Mouse (Mus musculus) ES-Bruce4 (cell line): Measurements from ENCODE around the gene Nat8f5. TPM values are rescaled to one million over a fixed set of nuclear protein-coding genes. Genes with fewer than 3 reads are reported as not detected.
"Not testable (repeated sequence)": the region's sequence is repeated elsewhere in the genome, so short reads cannot be mapped to it uniquely, and the experiment has no call there.

Experiments used
- H3K27ac ChIP-seq: 2 replicates; pipeline ENCODE4 v1.5.1; 2012; ENCODE audit warnings: low read length, inconsistent platforms; ENCODE audit not compliant: insufficient read depth
- H3K27me3 ChIP-seq: 2 replicates; pipeline ENCODE4 v1.6.1; 2012; ENCODE audit warnings: mild to moderate bottlenecking, low read length, inconsistent platforms; ENCODE audit not compliant: control insufficient read depth, poor library complexity, insufficient read depth, severe bottlenecking
- H3K36me3 ChIP-seq: 2 replicates; pipeline ENCODE4 v1.6.1; 2012; ENCODE audit warnings: inconsistent platforms, mild to moderate bottlenecking, low read length, moderate library complexity; ENCODE audit not compliant: control insufficient read depth, poor library complexity, insufficient read depth, severe bottlenecking
- H3K4me1 ChIP-seq: one replicate; pipeline ENCODE4 v1.8.1; 2011; ENCODE audit warnings: low read length; ENCODE audit not compliant: control insufficient read depth, insufficient read depth
- H3K4me3 ChIP-seq: 2 replicates; pipeline ENCODE4 v1.5.1; 2011; ENCODE audit warnings: low read depth, mild to moderate bottlenecking, low read length
- H3K9ac ChIP-seq: 2 replicates; pipeline ENCODE4 v1.6.1; 2012; ENCODE audit warnings: low read depth, mild to moderate bottlenecking, inconsistent platforms; ENCODE audit not compliant: poor library complexity, severe bottlenecking
- H3K9me3 ChIP-seq: replicated peaks from 2 replicates; pipeline ENCODE4 v1.6.1; 2012; ENCODE audit warnings: mild to moderate bottlenecking, low read length, inconsistent platforms; ENCODE audit not compliant: control insufficient read depth, poor library complexity, insufficient read depth, severe bottlenecking
- CTCF ChIP-seq: IDR thresholded peaks from one replicate; pipeline ENCODE4 v1.8.1; 2011; ENCODE audit warnings: low read depth, low read length
- EP300 ChIP-seq: IDR thresholded peaks from 2 replicates; pipeline ENCODE4 v1.6.1; 2011; ENCODE audit warnings: low read depth, low read length; ENCODE audit not compliant: insufficient read depth
- POLR2A ChIP-seq: IDR thresholded peaks from one replicate; pipeline ENCODE4 v1.8.1; 2011; ENCODE audit warnings: low read length; ENCODE audit not compliant: insufficient read depth
- polyA plus RNA-seq: library from polyadenylated mRNA; stranded (reverse); fragments of >200 nt; gene quantifications from 2 replicates; pipeline ENCODE4 v1.2.4, GENCODE M21; 2011; ENCODE audit warnings: low read depth; ENCODE audit not compliant: missing spikeins, insufficient read depth, insufficient read length

Nat8f5 gene
- polyA plus RNA-seq, 1 experiment, result not detected

DNA sequence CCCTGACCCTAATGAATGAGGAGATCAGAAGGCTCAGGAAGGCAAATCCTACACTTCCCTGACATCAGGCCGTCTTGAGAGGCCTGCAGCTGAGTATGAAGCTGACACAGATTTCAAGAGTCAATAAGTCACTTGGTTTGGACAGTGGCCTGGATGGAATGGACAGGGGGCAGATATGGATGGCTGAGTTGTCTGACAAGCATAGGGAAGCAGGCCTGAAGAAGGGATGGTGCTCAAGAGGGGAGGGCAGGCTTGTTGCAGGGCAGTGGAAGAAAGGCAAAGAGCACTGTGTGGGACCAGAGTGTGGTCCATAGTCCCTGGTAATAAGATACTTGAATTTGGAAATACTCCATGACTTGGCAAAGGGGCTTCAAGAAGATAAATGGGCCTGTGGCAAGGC lies 8.7 kb upstream of the Nat8f5 start:
- H3K4me1 ChIP-seq, result no peaks in the 10 kb centered on the region

DNA sequence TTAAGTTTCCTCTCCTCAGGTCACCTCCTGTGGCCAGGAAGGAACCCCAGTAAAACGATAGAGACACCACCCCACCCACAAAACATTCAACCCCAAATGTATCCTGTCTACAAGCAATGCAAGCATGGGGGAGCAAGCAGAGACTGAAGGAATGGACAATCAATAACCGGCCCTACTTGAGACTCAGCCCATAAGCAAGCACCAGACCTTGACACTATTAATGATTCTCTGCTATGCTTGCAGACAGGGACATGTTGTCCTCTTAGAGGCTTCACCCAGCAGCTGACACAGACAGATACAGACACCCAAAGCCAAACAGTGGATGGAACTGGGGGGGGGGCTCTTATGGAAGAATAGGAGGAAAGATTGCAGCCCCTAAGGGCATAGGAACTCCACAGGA lies 5.1 kb upstream of the Nat8f5 start:
- Histone ChIP-seq H3K27me3 (no peaks in the 10 kb centered on the region), H3K9me3 (no peaks in the 10 kb centered on the region), H3K36me3 (no peaks in the 10 kb centered on the region), H3K4me1 (no peaks in the 10 kb centered on the region), H3K9ac (no peak overlapping the region), H3K4me3 (no peak overlapping the region), H3K27ac (no peak overlapping the region)
- TF ChIP-seq EP300, result no peak
- no peak for TF ChIP-seq CTCF
- no peak for TF ChIP-seq POLR2A

More for the DNA sequence above, 8.7 kb upstream of the Nat8f5 start:
- no peaks in the 10 kb centered on the region for H3K36me3 ChIP-seq
- H3K4me3 ChIP-seq, result no peak overlapping the region
- H3K27ac ChIP-seq, result no peak overlapping the region
- TF ChIP-seq EP300 (no peak), POLR2A (no peak), CTCF (no peak)
- no peak overlapping the region for H3K9ac ChIP-seq
- H3K27me3 ChIP-seq, result no peaks in the 10 kb centered on the region
- H3K9me3 ChIP-seq, result no peaks in the 10 kb centered on the region

DNA sequence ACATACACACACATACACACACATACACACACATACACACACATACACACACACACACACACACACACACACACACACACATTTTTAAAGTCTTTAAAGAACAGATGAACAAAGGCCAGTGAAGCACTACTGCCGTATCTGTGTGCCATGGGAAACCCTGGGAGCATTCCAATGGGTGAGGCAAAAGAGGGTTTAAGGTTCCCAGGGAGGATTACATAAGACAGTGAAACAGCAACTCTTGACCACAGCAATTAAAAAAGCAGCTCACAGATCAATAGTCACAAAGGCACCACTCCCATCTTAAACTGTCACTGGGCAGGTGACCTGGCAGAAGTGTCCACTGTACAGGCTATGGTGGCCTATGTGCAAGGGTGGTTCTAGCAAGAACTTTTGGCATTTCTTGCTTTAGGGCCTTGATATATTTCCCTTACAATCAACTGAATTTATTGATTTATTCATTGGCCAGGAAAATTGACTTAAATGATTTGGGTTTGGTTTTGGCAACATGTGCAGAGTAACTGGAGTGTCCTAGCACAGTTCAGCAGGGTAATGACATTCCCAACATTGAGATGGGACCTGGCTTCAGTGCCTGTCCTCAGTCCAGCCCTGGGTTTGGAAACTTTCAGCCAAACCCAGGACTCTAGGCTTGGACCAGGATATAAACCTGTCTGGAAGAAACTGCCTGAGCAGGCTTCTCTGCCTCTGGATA lies 2.8 kb upstream of the Nat8f5 start:
- Histone ChIP-seq H3K27ac (no peak overlapping the region), H3K4me1 (no peaks in the 10 kb centered on the region), H3K4me3 (no peak overlapping the region), H3K36me3 (no peaks in the 10 kb centered on the region), H3K9me3 (peaks cover 7% of the 10 kb centered on the region; the same call in 1 of the 2 replicates), H3K27me3 (no peaks in the 10 kb centered on the region), H3K9ac (no peak overlapping the region)
- TF ChIP-seq POLR2A (no peak), EP300 (no peak)

DNA sequence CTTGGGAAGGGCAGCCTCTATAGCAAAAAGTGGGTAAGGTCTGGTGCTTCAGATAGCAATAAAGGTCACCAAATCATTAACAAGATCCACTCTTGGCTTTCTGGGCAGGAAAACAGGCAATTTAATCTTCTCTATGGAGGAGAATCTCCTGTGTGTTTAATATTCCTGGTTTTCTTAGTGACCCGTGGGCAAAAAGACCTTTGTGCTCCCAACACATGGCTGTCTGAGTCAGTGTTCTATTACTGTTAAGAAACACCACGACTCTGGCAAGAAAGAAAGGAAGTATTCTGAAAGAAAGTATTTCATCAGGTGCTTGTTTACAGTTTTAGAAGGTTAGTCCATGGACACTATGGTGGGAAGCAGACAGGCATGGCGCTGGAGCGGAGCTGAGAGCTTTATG lies 1.5 kb upstream of the Nat8f5 start:
- H3K9me3 ChIP-seq, result peaks cover 12% of the 10 kb centered on the region; the same call in 1 of the 2 replicates
- no peaks in the 10 kb centered on the region for H3K36me3 ChIP-seq
- no peaks in the 10 kb centered on the region for H3K4me1 ChIP-seq
- no peak overlapping the region for H3K4me3 ChIP-seq
- H3K9ac ChIP-seq, result no peak overlapping the region
- H3K27me3 ChIP-seq, result no peaks in the 10 kb centered on the region
- H3K27ac ChIP-seq, result no peak overlapping the region
- no peak for TF ChIP-seq CTCF

DNA sequence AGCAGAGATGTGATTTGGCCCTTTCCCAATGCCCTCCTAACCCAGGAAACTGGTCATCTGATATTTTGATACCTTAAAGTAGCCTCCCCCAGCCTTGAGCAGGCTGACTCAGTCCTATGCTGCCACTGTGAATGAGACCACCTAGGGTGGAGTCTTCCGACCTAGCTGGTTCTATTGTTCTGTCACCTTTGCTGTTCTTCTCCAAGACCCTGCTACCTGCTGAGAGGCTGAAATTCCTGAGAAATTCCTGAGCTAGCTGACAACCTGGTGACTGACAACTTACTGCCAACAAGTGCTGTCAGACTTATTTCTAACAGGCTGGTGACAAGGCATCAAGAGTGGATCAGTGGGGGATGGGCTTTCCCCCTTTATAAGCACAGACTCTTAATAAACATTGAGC lies 2.4 kb downstream of the Nat8f5 start:
- Histone ChIP-seq H3K36me3 (no peaks in the 10 kb centered on the region), H3K9ac (no peak overlapping the region), H3K4me3 (no peak overlapping the region), H3K9me3 (peaks cover 12% of the 10 kb centered on the region; the same call in 1 of the 2 replicates), H3K27ac (peak overlapping the region; percentile 15; the same call in 1 of the 2 replicates), H3K4me1 (no peaks in the 10 kb centered on the region), H3K27me3 (no peaks in the 10 kb centered on the region)
- TF ChIP-seq POLR2A, result no peak
- TF ChIP-seq EP300, result no peak
- no peak for TF ChIP-seq CTCF

DNA sequence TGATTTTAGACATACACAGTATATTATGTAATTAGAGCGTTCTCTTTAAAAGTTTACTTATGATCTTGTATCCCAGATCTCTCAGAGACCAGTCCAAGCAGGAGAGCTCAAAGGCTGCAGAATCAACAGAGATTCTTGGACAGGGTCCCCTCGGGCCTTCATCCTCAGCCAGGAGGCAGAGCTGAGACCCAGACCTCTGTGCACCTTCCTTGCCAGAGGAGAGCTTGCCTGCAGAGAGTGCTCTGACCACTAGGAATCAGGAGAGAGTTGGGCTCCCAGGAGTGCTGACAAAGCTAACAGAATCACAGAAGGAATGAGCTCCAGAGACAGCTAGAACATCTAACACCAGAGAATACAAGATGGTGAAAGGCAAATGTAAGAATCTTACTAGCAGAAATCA lies 7.4 kb downstream of the Nat8f5 start:
- no peak overlapping the region for H3K27ac ChIP-seq

DNA sequence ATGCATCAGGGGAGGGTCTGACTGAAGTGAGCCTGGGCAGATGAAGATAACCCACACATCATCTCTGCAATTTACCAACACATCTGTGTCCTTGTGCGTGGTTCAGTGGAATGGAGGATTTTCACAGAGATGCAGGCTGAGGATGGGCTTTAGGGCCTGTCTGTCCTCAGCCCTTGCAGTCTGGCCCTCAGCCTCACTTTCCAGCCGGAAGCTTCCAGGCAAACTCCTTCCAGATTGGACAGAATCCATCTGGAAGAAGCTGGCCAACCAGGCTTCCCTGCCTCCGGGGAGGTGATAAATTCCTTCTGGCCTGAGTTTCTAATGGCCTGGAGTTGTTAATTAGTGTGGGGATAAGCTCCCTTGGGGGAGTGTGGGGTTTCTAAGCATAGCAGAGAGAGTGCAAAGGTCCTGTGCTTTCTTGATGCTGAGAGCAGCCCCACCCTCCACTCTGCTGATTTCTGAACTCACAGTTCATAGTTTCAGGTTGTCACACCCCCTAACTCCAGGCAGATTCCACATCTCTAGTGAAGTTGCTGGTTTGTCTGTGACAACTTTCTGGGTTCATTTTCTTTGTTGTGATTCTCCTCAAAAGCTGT lies 9.7 kb downstream of the Nat8f5 start:
- not testable (repeated sequence) for H3K4me1 ChIP-seq, H3K27me3 ChIP-seq, H3K9ac ChIP-seq, H3K9me3 ChIP-seq, H3K27ac ChIP-seq, H3K4me3 ChIP-seq, H3K36me3 ChIP-seq

More for the DNA sequence above, 7.4 kb downstream of the Nat8f5 start:
- H3K36me3 ChIP-seq, result no peaks in the 10 kb centered on the region
- no peak overlapping the region for H3K4me3 ChIP-seq
- no peaks in the 10 kb centered on the region for H3K27me3 ChIP-seq
- H3K9me3 ChIP-seq, result 0 out of 2 replicates have a peak, but pooled peaks cover 4% of the 10 kb centered on the region
- no peak overlapping the region for H3K9ac ChIP-seq
- H3K4me1 ChIP-seq, result no peaks in the 10 kb centered on the region
- no peak for TF ChIP-seq POLR2A
- no peak for TF ChIP-seq CTCF
- no peak for TF ChIP-seq EP300

DNA sequence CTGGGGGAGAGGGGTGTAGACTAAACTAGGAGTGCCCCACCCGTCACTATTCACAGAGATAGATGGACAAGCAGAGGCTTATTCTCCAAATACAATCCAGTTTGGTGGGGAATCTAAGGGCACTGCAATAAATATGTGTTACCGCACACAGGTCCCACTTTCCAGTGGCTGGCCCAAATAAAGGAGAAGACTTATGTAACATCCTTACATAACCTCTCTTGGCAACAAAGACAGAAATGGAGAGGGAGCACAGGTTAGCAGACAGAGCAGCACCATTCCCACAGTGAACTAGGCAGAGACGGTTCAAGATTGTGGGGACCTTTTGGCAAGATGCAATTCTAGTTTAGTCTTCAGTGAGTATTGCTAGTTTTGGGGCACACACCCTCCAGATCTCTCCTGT lies 10.3 kb downstream of the Nat8f5 start:
- H3K9ac ChIP-seq, H3K27ac ChIP-seq, H3K4me1 ChIP-seq: not testable (repeated sequence)

More for the DNA sequence above, 10.3 kb downstream of the Nat8f5 start:
- H3K27me3 ChIP-seq, H3K4me3 ChIP-seq, H3K36me3 ChIP-seq, H3K9me3 ChIP-seq: not testable (repeated sequence)
